Mouse (Mus musculus) neutrophil, adult 83 days (primary cell): ENCODE data around the gene Kank1. TPM values are rescaled to one million over a fixed set of nuclear protein-coding genes. Genes with fewer than 3 reads are reported as not detected.

ENCODE experiments used
- total RNA-seq, 2 experiments: library from RNA; stranded (reverse); gene quantifications; one replicate each; pipeline ENCODE4 v1.2.4; 2023

The Kank1 gene
- total RNA-seq: under 1 TPM; 0.61 to 0.86 TPM

GRCm38 (mm10) chr19:25236596-25237491 is at the start of gene Kank1:
Kank1 (plus strand) TSS chr19:25236975.

Other genes starting within 250 kb of the Kank1 start
- 100 to 1,000 TPM; 338 to 367 TPM for gene Dock8, start 237.4 kb upstream of the Kank1 start, total RNA-seq